Mouse (Mus musculus) neural tube, embryonic 13.5 days (tissue): ENCODE data around the gene Cdh13. TPM values are rescaled to one million over a fixed set of nuclear protein-coding genes. Genes with fewer than 3 reads are reported as not detected.
A peak's percentile ranks its signal among the peaks of the same experiment; 100 is the strongest.

Source experiments
- ATAC-seq: fragments of 200-750 bp; cut with Nextera tagmentation; 2 replicates; pipeline ENCODE4 v1.8.0; 2017; ENCODE audit warnings: low read depth, mild to moderate bottlenecking, moderate TSS enrichment, moderate library complexity
- H3K27ac ChIP-seq: fragments of 300-500 bp; sonication (generic); replicated peaks from 2 replicates; pipeline ENCODE4 v1.5.1; 2015; ENCODE audit warnings: moderate library complexity, mild to moderate bottlenecking, inconsistent platforms
- H3K27me3 ChIP-seq: fragments of 300-500 bp; sonication (generic); 2 replicates; pipeline ENCODE4 v1.6.1; 2015; ENCODE audit warnings: mild to moderate bottlenecking, inconsistent platforms
- H3K36me3 ChIP-seq: fragments of 300-500 bp; sonication (generic); 2 replicates; pipeline ENCODE4 v1.6.1; 2015; ENCODE audit warnings: mild to moderate bottlenecking, inconsistent platforms
- H3K4me1 ChIP-seq: fragments of 300-500 bp; sonication (generic); replicated peaks from 2 replicates; pipeline ENCODE4 v1.6.1; 2015; ENCODE audit warnings: inconsistent platforms
- H3K4me2 ChIP-seq: fragments of 300-500 bp; sonication (generic); 2 replicates; pipeline ENCODE4 v1.6.1; 2015; ENCODE audit warnings: inconsistent platforms, mild to moderate bottlenecking, moderate library complexity
- H3K4me3 ChIP-seq: fragments of 300-500 bp; sonication (generic); 2 replicates; pipeline ENCODE4 v1.5.1; 2015; ENCODE audit warnings: mild to moderate bottlenecking, inconsistent platforms
- H3K9ac ChIP-seq: fragments of 300-500 bp; sonication (generic); 2 replicates; pipeline ENCODE4 v1.6.1; 2015; ENCODE audit warnings: moderate library complexity, mild to moderate bottlenecking, inconsistent platforms
- H3K9me3 ChIP-seq: fragments of 300-500 bp; sonication (generic); 2 replicates; pipeline ENCODE4 v1.6.1; 2016; ENCODE audit warnings: inconsistent platforms
- WGBS: fragments of 180-500 bp; shearing (Covaris S2); methylation state at CpG from one replicate; pipeline ENCODE4 v1.1.7; 2015; 5-methylcytosine and 5-hydroxymethylcytosine counted together
- polyA plus RNA-seq: library from polyadenylated mRNA; unstranded; fragments of >200 nt; fragmentation: Nextera tagmentation; extraction: Ambion mirVana; gene quantifications from 2 replicates; pipeline ENCODE4 v1.2.1, GENCODE M21; 2015

Gene Cdh13
- polyA plus RNA-seq, 1 experiment from 2014 or later: 69.8 TPM

DNA sequence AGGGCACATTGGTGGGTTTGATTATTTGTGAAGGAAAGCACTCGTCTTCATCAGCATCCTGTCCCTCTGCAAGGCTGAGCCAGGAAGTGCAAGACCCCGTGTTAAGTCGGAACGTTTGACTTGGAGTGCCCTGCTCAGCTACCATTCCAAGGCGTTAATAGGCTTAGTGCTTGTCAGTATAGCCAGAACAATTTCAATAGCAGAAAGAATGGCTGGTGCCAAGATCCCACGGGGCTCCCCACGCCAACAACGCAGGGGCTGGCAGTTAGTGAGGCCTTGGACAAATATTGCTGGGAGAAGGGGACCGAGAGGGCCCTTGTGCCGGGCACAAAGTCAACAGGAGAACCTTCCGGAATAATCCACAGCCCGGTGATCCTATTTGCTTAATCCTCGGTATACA, 897.1 kb downstream of the Cdh13 start:
- no peak overlapping the region for H3K4me3 ChIP-seq

DNA sequence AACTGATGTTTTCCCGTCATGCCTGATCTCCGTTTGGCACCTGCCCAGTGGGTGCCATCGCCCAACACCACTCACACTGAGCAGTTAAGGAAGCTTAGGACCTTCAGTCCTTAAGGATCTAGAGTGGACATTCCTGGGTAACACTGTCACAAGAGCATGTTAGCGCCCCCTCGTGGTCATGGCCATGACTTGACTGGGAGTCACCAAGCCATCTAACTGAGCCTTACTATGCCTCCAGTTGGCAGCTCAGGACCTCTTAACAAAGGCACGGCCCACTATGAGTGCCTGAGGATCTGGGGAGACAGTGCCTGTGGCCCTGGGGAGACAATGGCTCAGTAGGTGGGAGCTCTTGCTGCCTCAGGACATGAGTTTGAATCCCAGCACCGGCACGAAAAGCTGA, 912.2 kb downstream of the Cdh13 start:
- Histone ChIP-seq H3K27ac (no peak overlapping the region), H3K9me3 (peaks cover 4% of the 10 kb centered on the region; the same call in 1 of the 2 replicates), H3K9ac (no peak overlapping the region), H3K36me3 (no peaks in the 10 kb centered on the region), H3K4me1 (peaks cover 11% of the 10 kb centered on the region), H3K4me2 (no peak overlapping the region), H3K27me3 (no peaks in the 10 kb centered on the region), H3K4me3 (no peak overlapping the region)
- WGBS: 65% methylated on average over 8 of the region's 8 CpGs
- ATAC-seq: no peak

More for the DNA sequence above, 897.1 kb downstream of the Cdh13 start:
- Histone ChIP-seq H3K4me2 (no peak overlapping the region), H3K9ac (no peak overlapping the region), H3K27me3 (no peaks in the 10 kb centered on the region), H3K27ac (no peak overlapping the region), H3K36me3 (no peaks in the 10 kb centered on the region), H3K9me3 (no peaks in the 10 kb centered on the region), H3K4me1 (peaks cover 51% of the 10 kb centered on the region)
- no peak for ATAC-seq
- 38% methylated on average over 13 of the region's 13 CpGs for WGBS

DNA sequence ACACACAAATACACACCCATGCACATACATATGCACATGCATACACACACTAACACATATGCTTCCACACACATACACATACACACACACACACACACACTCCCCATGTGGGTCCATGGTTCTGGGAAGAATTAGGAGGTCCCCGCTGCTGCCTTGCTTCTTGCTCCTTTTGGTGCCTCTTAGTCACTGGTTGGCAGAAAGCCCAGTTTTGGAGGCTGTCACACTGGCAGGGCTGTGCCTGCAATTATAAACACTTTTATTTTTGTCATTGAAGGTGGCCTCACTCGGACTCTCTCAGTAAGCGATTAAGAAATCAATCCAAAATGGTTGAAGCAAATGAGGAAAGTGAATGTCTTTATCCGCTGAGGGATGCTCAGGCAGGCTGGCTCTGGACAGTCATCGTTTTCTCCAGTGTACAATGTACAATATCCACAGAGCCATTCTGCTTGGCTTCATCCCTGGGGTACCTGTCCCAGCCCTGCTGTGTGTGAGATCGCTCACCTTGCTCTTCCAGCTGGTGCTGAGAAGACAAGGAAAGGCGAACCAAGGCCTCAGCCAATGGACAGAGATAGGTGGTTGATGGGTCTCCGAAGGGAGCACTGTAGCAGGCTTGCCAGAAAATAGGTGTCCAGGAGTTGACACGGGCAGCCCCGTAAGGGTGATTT, 913.1 kb downstream of the Cdh13 start:
- Histone ChIP-seq H3K9ac (no peak overlapping the region), H3K4me1 (peaks cover 11% of the 10 kb centered on the region), H3K36me3 (no peaks in the 10 kb centered on the region), H3K4me2 (no peak overlapping the region), H3K27ac (0 out of 2 replicates have a peak overlapping the region, but pooled peaks have one; percentile 33), H3K9me3 (peaks cover 4% of the 10 kb centered on the region; the same call in 1 of the 2 replicates), H3K27me3 (no peaks in the 10 kb centered on the region), H3K4me3 (no peak overlapping the region)
- no peak for ATAC-seq
- WGBS: 75% methylated on average over 10 of the region's 10 CpGs

DNA sequence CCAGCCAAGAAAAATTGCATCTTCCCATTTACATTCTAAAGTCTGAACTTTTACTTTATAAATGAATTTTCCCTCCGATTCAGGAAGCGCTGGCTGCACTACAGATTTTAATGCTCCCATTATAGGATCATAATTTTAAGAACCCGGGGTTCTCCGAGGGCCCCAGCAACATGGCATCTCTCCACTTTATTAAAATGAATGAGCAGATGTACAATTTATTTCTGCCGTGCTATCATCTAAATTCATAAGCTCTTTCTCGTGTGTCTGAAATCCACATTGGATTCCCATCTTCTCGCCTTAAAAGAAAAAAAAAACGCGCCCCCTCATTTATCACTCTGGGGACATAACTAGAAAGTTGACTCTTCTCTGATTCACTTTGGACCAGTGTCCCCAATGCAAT, 925.0 kb downstream of the Cdh13 start:
- Histone ChIP-seq H3K27ac (no peak overlapping the region), H3K4me3 (no peak overlapping the region), H3K9ac (no peak overlapping the region), H3K4me2 (no peak overlapping the region), H3K36me3 (no peaks in the 10 kb centered on the region), H3K4me1 (peaks cover 10% of the 10 kb centered on the region), H3K9me3 (no peaks in the 10 kb centered on the region), H3K27me3 (no peaks in the 10 kb centered on the region)
- no peak for ATAC-seq
- 77% methylated on average over 9 of the region's 9 CpGs for WGBS

DNA sequence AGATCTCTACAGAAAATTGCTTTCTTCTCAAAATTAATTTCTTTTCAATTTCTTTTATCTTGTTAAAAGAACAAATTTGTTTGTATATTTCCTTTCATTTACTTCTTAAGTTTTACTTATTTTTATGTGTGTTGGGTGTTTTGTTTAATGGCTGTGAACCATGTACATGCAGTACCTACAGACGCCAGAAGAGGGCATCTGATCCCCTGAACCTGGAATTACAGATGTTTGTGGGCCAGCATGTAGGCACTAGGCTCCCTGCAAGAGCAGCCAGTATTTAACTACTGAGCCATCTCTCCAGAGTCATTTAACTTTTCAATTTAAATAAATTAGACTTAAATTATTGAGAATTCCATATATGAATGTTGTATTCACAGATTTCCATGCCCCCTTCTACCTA, 941.0 kb downstream of the Cdh13 start:
- peaks cover 8% of the 10 kb centered on the region for H3K4me1 ChIP-seq
- no peak overlapping the region for H3K4me3 ChIP-seq
- no peak overlapping the region for H3K4me2 ChIP-seq
- no peaks in the 10 kb centered on the region for H3K9me3 ChIP-seq
- no peak overlapping the region for H3K9ac ChIP-seq
- 6% methylated on average over 1 of the region's 1 CpGs for WGBS
- ATAC-seq: no peak
- no peaks in the 10 kb centered on the region for H3K27me3 ChIP-seq
- H3K27ac ChIP-seq: no peak overlapping the region
- H3K36me3 ChIP-seq: no peaks in the 10 kb centered on the region

DNA sequence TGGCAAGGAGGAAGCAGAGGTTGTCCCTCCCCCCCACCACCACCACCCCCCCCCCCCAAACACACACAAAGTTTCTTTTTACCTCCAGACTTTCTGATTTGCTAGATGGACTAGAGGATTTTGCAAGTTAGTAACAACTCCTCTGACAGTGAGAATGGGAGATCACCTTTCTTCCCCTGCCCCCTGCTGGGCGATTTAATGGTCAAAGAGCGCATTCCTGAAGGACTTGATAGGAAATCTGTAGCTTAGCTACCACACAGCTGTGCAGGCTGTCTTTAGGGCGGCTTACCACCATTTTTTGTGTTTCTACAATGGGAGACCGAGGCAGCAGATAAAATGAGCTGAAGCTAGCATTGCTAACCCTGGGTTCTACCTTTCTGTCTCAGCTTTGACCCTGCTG, 961.6 kb downstream of the Cdh13 start:
- 41% methylated on average over 4 of the region's 4 CpGs for WGBS
- peaks cover 10% of the 10 kb centered on the region; the same call in 1 of the 2 replicates for H3K36me3 ChIP-seq
- no peak for ATAC-seq
- no peaks in the 10 kb centered on the region for H3K4me1 ChIP-seq
- no peak overlapping the region for H3K9ac ChIP-seq
- no peak overlapping the region for H3K27ac ChIP-seq
- H3K4me3 ChIP-seq: no peak overlapping the region
- H3K27me3 ChIP-seq: no peaks in the 10 kb centered on the region
- H3K4me2 ChIP-seq: no peak overlapping the region
- H3K9me3 ChIP-seq: 0 out of 2 replicates have a peak, but pooled peaks cover 3% of the 10 kb centered on the region

DNA sequence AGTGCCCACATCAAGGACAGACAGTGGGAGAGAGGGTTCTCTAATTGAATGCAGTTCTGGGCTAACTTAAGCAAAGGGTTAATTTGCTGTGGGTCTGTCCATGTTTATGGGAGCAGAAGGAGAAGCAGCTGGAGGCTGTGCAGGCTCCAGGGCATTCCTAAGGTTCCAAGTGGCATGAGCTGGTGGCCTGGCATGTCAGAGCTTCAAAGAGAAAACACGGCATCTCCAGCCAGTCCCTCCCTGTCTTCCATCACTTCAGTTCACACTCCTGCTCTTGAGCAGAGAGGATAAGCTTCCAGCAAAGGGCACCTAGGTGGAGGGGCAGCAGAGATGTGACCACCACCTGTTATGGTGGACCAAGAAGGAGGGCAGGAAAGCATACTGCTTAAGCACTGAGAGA, 962.1 kb downstream of the Cdh13 start:
- WGBS: 88% methylated on average over 1 of the region's 1 CpGs
- H3K4me2 ChIP-seq: no peak overlapping the region
- no peak overlapping the region for H3K27ac ChIP-seq
- H3K9ac ChIP-seq: no peak overlapping the region
- H3K4me1 ChIP-seq: no peaks in the 10 kb centered on the region
- peaks cover 10% of the 10 kb centered on the region; the same call in 1 of the 2 replicates for H3K36me3 ChIP-seq
- 0 out of 2 replicates have a peak, but pooled peaks cover 3% of the 10 kb centered on the region for H3K9me3 ChIP-seq
- ATAC-seq: no peak
- no peak overlapping the region for H3K4me3 ChIP-seq
- no peaks in the 10 kb centered on the region for H3K27me3 ChIP-seq

DNA sequence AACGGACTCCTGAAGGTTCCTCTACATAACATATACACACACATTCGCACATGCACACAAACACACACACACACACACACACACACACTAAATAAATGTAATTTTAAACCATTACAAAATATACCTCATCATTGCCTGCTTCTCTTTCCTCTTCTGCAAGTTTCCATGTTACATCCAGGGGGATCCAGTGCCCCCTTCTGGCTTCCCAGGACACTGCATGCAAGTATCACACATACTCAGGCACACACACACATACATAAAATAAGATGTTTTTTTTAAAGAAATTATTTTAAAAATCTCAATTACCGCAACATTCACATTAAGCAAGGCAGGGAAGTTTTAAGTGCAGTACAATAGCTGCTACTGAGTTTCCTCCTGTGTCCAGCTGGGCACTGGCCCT, 970.8 kb downstream of the Cdh13 start:
- no peak for ATAC-seq
- peaks cover 19% of the 10 kb centered on the region for H3K4me1 ChIP-seq
- H3K4me3 ChIP-seq: no peak overlapping the region
- H3K36me3 ChIP-seq: no peaks in the 10 kb centered on the region
- WGBS: 93% methylated on average over 3 of the region's 3 CpGs
- no peak overlapping the region for H3K27ac ChIP-seq
- no peaks in the 10 kb centered on the region for H3K9me3 ChIP-seq
- no peaks in the 10 kb centered on the region for H3K27me3 ChIP-seq
- H3K9ac ChIP-seq: no peak overlapping the region
- no peak overlapping the region for H3K4me2 ChIP-seq

DNA sequence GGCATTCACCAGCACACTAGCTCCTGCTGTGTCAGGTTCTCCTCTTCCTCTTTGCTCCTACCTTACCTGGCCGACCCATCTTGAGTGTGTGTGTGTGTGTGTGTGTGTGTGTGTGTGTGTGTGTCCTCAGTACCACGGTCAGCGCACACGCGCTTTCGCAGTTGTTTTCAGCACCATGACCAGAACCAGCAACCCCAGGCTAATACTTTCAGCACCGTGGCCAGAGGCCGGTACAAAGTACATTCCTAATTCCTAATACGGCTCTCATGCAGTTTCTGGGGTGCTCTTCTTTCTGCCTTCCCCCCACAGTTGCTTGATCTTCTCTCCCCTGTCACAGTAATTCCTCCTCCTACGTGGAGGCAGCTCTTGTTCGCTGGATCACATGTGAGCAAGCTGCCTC, 975.1 kb downstream of the Cdh13 start:
- peaks cover 8% of the 10 kb centered on the region for H3K4me1 ChIP-seq
- 47% methylated on average over 11 of the region's 11 CpGs for WGBS
- no peak for ATAC-seq
- H3K9me3 ChIP-seq: no peaks in the 10 kb centered on the region
- H3K36me3 ChIP-seq: no peaks in the 10 kb centered on the region
- H3K4me2 ChIP-seq: no peak overlapping the region
- H3K27me3 ChIP-seq: no peaks in the 10 kb centered on the region
- no peak overlapping the region for H3K9ac ChIP-seq
- no peak overlapping the region for H3K4me3 ChIP-seq
- H3K27ac ChIP-seq: no peak overlapping the region

DNA sequence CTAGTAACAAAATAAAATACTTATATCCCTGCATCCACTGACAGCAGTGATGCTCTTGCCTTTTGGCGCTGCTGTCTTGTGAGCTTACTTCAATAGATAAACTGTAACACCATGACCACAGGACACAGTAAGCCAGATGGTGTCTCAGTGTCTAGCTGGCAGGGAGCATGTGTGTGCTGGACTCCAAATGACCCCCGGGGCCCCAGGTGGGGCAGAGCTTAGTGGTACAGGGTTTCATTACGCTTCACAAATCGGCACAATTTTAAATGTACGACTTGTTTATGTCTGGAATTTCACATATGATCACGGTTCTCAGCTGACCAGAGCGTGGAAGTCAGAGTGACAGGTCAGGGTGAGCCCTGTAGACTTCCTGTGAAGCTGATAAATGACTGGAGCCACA, 980.2 kb downstream of the Cdh13 start:
- no peaks in the 10 kb centered on the region for H3K36me3 ChIP-seq
- 54% methylated on average over 7 of the region's 7 CpGs for WGBS
- no peaks in the 10 kb centered on the region for H3K27me3 ChIP-seq
- no peaks in the 10 kb centered on the region for H3K9me3 ChIP-seq
- no peak overlapping the region for H3K9ac ChIP-seq
- H3K4me2 ChIP-seq: no peak overlapping the region
- no peak overlapping the region for H3K4me3 ChIP-seq
- no peak for ATAC-seq
- H3K4me1 ChIP-seq: peaks cover 16% of the 10 kb centered on the region
- no peak overlapping the region for H3K27ac ChIP-seq

DNA sequence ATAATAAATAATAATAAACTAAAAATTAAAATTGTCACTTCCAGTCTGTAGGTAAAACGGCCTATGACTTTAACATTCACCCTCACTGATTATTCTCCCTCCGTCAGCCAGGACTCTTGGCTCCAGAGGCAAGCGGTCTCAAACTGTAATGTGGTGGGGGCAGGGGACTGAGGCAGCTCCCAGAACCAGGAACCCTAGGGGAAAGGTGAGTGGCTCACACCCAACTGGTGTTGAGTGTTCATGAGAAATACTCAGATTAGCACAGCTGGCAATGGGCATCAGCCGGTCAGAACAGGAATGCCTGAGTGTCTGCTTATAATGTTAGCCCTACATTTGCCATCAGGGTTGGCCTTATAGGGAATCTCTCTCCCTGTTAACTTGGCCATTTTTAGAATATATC, 982.8 kb downstream of the Cdh13 start:
- no peak overlapping the region for H3K4me2 ChIP-seq
- no peak overlapping the region for H3K9ac ChIP-seq
- H3K9me3 ChIP-seq: no peaks in the 10 kb centered on the region
- H3K4me3 ChIP-seq: no peak overlapping the region
- no peaks in the 10 kb centered on the region for H3K36me3 ChIP-seq
- ATAC-seq: no peak
- H3K27me3 ChIP-seq: no peaks in the 10 kb centered on the region
- peaks cover 21% of the 10 kb centered on the region for H3K4me1 ChIP-seq
- WGBS: 85% methylated on average over 4 of the region's 4 CpGs
- no peak overlapping the region for H3K27ac ChIP-seq

DNA sequence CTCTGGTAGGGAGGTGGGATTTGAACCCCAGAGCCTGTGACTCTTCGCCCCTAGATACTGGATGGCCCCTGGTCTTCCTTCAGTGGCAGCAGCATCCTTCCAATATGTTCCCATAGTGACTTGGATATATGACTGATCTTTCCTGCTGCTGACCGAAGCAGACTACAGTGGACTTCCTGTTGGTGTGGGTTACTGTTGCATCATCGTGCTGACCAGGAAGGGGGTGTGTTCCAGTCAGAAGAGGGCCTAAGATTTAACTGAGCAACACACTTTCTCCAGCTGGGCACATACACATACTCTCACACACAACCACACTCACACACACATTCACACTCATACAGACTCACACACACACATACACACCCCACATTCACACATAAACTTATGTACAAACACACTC, 986.0 kb downstream of the Cdh13 start:
- Histone ChIP-seq H3K36me3 (no peaks in the 10 kb centered on the region), H3K4me1 (peaks cover 17% of the 10 kb centered on the region), H3K4me2 (no peak overlapping the region), H3K4me3 (no peak overlapping the region), H3K9me3 (no peaks in the 10 kb centered on the region), H3K27ac (peak overlapping the region; percentile 52; the same call in 1 of the 2 replicates), H3K27me3 (no peaks in the 10 kb centered on the region), H3K9ac (no peak overlapping the region)
- no peak for ATAC-seq
- 85% methylated on average over 3 of the region's 3 CpGs for WGBS

DNA sequence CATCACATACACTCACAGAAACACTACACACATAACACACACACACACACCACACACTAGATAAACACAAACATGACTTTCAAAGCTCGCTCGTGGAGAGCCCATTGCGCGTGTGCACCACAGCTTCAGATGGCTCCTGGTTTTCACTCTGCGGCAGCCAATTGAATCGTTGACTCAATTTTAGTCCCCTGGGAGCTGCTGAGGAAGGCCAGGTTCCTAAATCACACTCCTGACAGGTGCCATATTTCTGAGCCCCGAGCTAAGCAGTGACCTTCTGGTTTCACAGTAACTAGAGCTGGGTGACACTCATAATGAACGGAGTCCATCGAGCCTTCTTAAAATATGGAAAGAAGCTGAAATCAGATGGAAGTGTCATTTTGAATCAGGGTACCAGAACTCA, 986.8 kb downstream of the Cdh13 start:
- Histone ChIP-seq H3K27me3 (no peaks in the 10 kb centered on the region), H3K4me3 (no peak overlapping the region), H3K4me1 (peaks cover 17% of the 10 kb centered on the region), H3K27ac (peak overlapping the region; percentile 33), H3K9me3 (no peaks in the 10 kb centered on the region), H3K4me2 (no peak overlapping the region), H3K36me3 (no peaks in the 10 kb centered on the region), H3K9ac (no peak overlapping the region)
- 59% methylated on average over 9 of the region's 9 CpGs for WGBS
- no peak for ATAC-seq
